Mouse (Mus musculus): Measurements from ENCODE around the gene Emx1. TPM values are rescaled to one million over a fixed set of nuclear protein-coding genes. Genes with fewer than 3 reads are reported as not detected.

Gene Emx1
- polyA plus RNA-seq, 1 experiment, result not detected

GRCm38 (mm10) chr6:85165440-85165921, 21.8 kb upstream of the Emx1 start:
- Histone ChIP-seq H3K4me1 (ENCODE audit: control insufficient read depth, insufficient read depth, insufficient read length) (no peaks in the 10 kb centered on the region), H3K4me3 (ENCODE audit: extremely low read depth, insufficient read depth, insufficient read length) (no peak overlapping the region), H3K36me3 (ENCODE audit: control insufficient read depth, insufficient read depth, low read length) (no peaks in the 10 kb centered on the region), H3K27me3 (ENCODE audit: control insufficient read depth, insufficient read depth, low read length) (no peaks in the 10 kb centered on the region), H3K27ac (ENCODE audit: insufficient read depth, low read length) (no peak overlapping the region)
- 72% methylated on average over 11 of the region's 11 CpGs for WGBS
- TF ChIP-seq CTCF (IDR thresholded peaks at IDR 0.05; ENCODE audit: extremely low read depth, insufficient read depth, insufficient read length, insufficient replicate concordance) (no peak), POLR2A (IDR thresholded peaks at IDR 0.05; ENCODE audit: low read depth, low read length) (no peak)
- DNase-seq (ENCODE audit: low read depth in 1 of 2, low spot score in 2 of 2), result no peak

DNA sequence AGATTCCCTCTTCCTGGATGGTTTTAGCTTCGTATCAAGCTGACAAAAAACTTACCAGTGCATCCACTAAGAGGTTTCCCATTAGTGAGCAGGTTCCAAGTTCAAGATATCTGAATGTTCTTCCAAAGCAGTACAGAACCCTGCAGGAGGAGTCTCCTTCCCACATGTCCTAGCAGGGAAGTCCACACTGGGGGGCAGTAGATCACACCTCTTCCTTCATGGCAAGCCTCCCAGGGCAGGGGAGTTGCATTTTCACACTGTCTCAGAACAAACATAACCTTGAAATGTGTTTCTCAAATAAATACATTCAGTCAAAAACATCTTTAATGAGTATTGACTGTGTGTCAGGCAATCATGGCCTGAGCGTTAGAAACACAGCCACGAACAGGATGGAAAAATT, 7.7 kb upstream of the Emx1 start:
- Histone ChIP-seq H3K4me3 (ENCODE audit: extremely low read depth, insufficient read depth, insufficient read length) (no peak overlapping the region), H3K36me3 (ENCODE audit: control insufficient read depth, insufficient read depth, low read length) (no peaks in the 10 kb centered on the region), H3K27ac (ENCODE audit: insufficient read depth, low read length) (no peak overlapping the region), H3K4me1 (ENCODE audit: control insufficient read depth, insufficient read depth, insufficient read length) (no peaks in the 10 kb centered on the region), H3K27me3 (ENCODE audit: control insufficient read depth, insufficient read depth, low read length) (0 out of 2 replicates have a peak, but pooled peaks cover 2% of the 10 kb centered on the region)
- DNase-seq (ENCODE audit: low read depth in 1 of 2, low spot score in 2 of 2), result no peak
- TF ChIP-seq POLR2A (IDR thresholded peaks at IDR 0.05; ENCODE audit: low read depth, low read length), result no peak
- no peak for TF ChIP-seq CTCF (IDR thresholded peaks at IDR 0.05; ENCODE audit: extremely low read depth, insufficient read depth, insufficient read length, insufficient replicate concordance)
- WGBS, result 85% methylated on average over 3 of the region's 3 CpGs

DNA sequence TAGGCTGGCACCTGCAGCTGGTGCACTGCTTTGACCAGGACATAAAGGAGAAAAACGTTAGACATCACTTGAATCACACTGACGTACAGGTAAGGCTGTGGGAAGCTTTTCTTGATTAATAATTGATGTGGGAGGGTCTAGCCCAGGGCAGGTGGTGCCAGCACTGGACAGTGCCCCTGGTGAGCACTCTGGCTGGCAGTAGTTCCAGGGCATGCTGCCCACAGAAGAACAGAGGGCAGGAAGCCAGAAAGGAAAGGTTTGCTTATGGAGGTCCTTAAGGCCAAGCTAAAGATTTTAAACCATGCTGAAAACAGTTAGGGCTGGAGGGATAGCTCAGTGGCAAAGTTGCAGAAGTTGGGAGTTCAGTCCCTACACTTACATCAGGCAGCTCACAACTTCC, 7.2 kb upstream of the Emx1 start:
- no peak for DNase-seq (ENCODE audit: low read depth in 1 of 2, low spot score in 2 of 2)

DNA sequence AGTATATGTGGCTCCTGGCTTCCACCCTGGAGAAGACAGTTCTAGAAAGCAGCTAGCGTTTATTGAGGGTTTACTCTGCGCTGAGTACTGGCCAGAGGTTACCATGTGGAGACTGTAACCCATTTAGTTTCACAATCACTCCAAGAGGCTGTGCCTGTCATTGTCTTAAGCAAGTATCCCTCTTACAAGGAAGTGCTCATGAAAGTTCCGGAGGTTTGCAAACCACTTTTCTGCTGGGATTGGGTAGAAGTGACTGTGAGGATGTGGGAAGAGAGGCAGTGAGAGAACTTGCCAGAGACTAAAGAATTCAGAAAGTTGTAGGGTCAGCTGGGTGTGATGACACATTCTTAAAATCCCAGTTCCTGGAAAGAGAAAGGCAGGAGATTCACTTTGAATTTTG, 3.3 kb upstream of the Emx1 start:
- no peaks in the 10 kb centered on the region for H3K36me3 ChIP-seq (ENCODE audit: control insufficient read depth, insufficient read depth, low read length)

More for the DNA sequence above, 7.2 kb upstream of the Emx1 start:
- Histone ChIP-seq H3K27me3 (ENCODE audit: control insufficient read depth, insufficient read depth, low read length) (0 out of 2 replicates have a peak, but pooled peaks cover 2% of the 10 kb centered on the region), H3K4me3 (ENCODE audit: extremely low read depth, insufficient read depth, insufficient read length) (no peak overlapping the region), H3K27ac (ENCODE audit: insufficient read depth, low read length) (no peak overlapping the region), H3K4me1 (ENCODE audit: control insufficient read depth, insufficient read depth, insufficient read length) (no peaks in the 10 kb centered on the region), H3K36me3 (ENCODE audit: control insufficient read depth, insufficient read depth, low read length) (no peaks in the 10 kb centered on the region)
- TF ChIP-seq POLR2A (IDR thresholded peaks at IDR 0.05; ENCODE audit: low read depth, low read length), result no peak
- TF ChIP-seq CTCF (IDR thresholded peaks at IDR 0.05; ENCODE audit: extremely low read depth, insufficient read depth, insufficient read length, insufficient replicate concordance), result no peak
- WGBS, result 72% methylated on average over 2 of the region's 2 CpGs

GRCm38 (mm10) chr6:85186033-85186743, 1.1 kb upstream of the Emx1 start:
- H3K27me3 ChIP-seq (ENCODE audit: control insufficient read depth, insufficient read depth, low read length), result peaks cover 26% of the 10 kb centered on the region
- no peak overlapping the region for H3K27ac ChIP-seq (ENCODE audit: insufficient read depth, low read length)
- 10% methylated on average over 33 of the region's 33 CpGs for WGBS
- no peak overlapping the region for H3K4me3 ChIP-seq (ENCODE audit: extremely low read depth, insufficient read depth, insufficient read length)
- no peaks in the 10 kb centered on the region for H3K36me3 ChIP-seq (ENCODE audit: control insufficient read depth, insufficient read depth, low read length)
- DNase-seq (ENCODE audit: low read depth in 1 of 2, low spot score in 2 of 2), result no peak
- H3K4me1 ChIP-seq (ENCODE audit: control insufficient read depth, insufficient read depth, insufficient read length), result no peaks in the 10 kb centered on the region; the same call in 1 of the 2 replicates
- TF ChIP-seq POLR2A (IDR thresholded peaks at IDR 0.05; ENCODE audit: low read depth, low read length) (no peak), CTCF (IDR thresholded peaks at IDR 0.05; ENCODE audit: extremely low read depth, insufficient read depth, insufficient read length, insufficient replicate concordance) (no peak)

More for the DNA sequence above, 3.3 kb upstream of the Emx1 start:
- TF ChIP-seq CTCF (IDR thresholded peaks at IDR 0.05; ENCODE audit: extremely low read depth, insufficient read depth, insufficient read length, insufficient replicate concordance) (no peak), POLR2A (IDR thresholded peaks at IDR 0.05; ENCODE audit: low read depth, low read length) (no peak)
- 54% methylated on average over 3 of the region's 3 CpGs for WGBS
- Histone ChIP-seq H3K4me1 (ENCODE audit: control insufficient read depth, insufficient read depth, insufficient read length) (no peaks in the 10 kb centered on the region; the same call in 1 of the 2 replicates), H3K27me3 (ENCODE audit: control insufficient read depth, insufficient read depth, low read length) (peaks cover 20% of the 10 kb centered on the region), H3K27ac (ENCODE audit: insufficient read depth, low read length) (no peak overlapping the region), H3K4me3 (ENCODE audit: extremely low read depth, insufficient read depth, insufficient read length) (no peak overlapping the region)
- no peak for DNase-seq (ENCODE audit: low read depth in 1 of 2, low spot score in 2 of 2)

- TF ChIP-seq CTCF (IDR thresholded peaks at IDR 0.05; ENCODE audit: extremely low read depth, insufficient read depth, insufficient read length, insufficient replicate concordance) (no peak), POLR2A (IDR thresholded peaks at IDR 0.05; ENCODE audit: low read depth, low read length) (no peak)
- H3K27me3 ChIP-seq (ENCODE audit: control insufficient read depth, insufficient read depth, low read length), result peaks cover 26% of the 10 kb centered on the region
- H3K4me3 ChIP-seq (ENCODE audit: extremely low read depth, insufficient read depth, insufficient read length), result no peak overlapping the region
- H3K4me1 ChIP-seq (ENCODE audit: control insufficient read depth, insufficient read depth, insufficient read length), result no peaks in the 10 kb centered on the region; the same call in 1 of the 2 replicates
- no peak overlapping the region for H3K27ac ChIP-seq (ENCODE audit: insufficient read depth, low read length)
- 6% methylated on average over 15 of the region's 15 CpGs for WGBS
- no peaks in the 10 kb centered on the region for H3K36me3 ChIP-seq (ENCODE audit: control insufficient read depth, insufficient read depth, low read length)
- DNase-seq (ENCODE audit: low read depth in 1 of 2, low spot score in 2 of 2), result no peak
Observed at GRCm38 (mm10) chr6:85186744-85187059, 536 bp upstream of the Emx1 start.

All from spleen, adult 2 months (tissue).